Mouse (Mus musculus): ENCODE data around the gene Sdhaf2.

Gene Sdhaf2

DNA sequence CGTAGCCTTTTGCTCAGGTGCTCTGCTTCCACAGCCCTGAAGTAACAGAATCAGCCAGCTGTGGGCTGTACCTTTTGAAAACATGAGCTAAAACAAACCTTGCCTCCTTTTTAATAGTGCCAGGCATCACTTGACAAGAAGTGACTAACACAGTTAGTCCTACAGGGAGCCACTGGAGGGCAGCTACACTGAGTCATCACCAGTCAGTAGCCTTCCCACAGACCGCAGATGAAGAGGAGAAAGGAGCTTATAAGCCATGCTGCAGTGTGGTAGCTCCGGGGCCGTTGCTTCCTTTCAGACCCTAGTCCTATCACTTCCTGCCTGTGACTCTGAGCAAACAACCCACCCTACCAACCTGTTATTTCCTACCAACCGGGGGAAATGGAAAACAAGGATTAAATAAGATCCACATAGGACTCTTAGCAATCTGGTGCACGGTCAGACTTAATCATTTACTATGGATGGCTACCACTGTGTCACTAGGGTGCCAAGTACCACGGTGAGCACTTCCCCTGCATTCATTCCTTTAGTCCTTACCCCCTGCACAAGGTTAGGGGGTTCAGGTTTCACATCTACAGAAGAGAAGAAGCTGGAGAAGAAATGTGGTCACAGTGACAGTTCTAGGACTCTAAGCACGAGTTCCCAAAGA lies 28.3 kb downstream of the Sdhaf2 start:
- no peak for DNase-seq (ENCODE audit: low read depth, low spot score)

GRCm38 (mm10) chr19:10496976-10497375 lies 29.0 kb downstream of the Sdhaf2 start:
- no peak for DNase-seq (ENCODE audit: low read depth, low spot score)

GRCm38 (mm10) chr19:10495670-10496069 lies 30.3 kb downstream of the Sdhaf2 start:
- no peak for DNase-seq (ENCODE audit: low read depth, low spot score)

DNA sequence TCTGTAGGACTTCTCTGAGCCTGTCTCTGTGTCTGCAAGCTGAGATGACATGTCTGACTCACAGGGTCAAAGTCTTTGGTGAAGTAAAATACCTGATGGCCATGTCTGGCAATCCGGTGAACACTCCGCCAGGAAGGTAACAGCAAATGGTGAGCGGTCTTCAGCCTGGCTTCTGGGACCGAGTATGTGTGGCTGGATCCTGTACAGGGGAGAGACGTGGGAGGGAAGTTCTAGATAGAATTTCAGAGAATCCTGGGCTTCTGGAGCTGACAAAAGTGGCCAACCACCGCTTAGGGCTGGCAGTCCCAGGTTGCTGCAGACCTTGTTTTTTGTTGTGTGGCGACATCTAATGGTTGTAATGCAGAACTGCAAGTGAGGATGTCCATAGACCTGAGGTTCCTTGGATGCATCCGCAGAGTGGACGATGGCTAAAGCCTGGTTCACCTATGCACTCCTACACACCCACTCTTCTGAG lies 39.6 kb downstream of the Sdhaf2 start:
- peak; percentile 62 for DNase-seq (ENCODE audit: low read depth, low spot score)

- peak; percentile 36 for DNase-seq (ENCODE audit: low read depth, low spot score)
Observed at GRCm38 (mm10) chr19:10482703-10483102, 43.2 kb downstream of the Sdhaf2 start, which contains the start of gene Ppp1r32. Gene Ppp1r32, minus strand, starts transcription at chr19:10482928.

- no peak for DNase-seq (ENCODE audit: low read depth, low spot score)
Observed at GRCm38 (mm10) chr19:10479541-10479940, 46.4 kb downstream of the Sdhaf2 start.

- no peak for DNase-seq (ENCODE audit: low read depth, low spot score)
Observed at GRCm38 (mm10) chr19:10473779-10474178, 52.2 kb downstream of the Sdhaf2 start.

DNA sequence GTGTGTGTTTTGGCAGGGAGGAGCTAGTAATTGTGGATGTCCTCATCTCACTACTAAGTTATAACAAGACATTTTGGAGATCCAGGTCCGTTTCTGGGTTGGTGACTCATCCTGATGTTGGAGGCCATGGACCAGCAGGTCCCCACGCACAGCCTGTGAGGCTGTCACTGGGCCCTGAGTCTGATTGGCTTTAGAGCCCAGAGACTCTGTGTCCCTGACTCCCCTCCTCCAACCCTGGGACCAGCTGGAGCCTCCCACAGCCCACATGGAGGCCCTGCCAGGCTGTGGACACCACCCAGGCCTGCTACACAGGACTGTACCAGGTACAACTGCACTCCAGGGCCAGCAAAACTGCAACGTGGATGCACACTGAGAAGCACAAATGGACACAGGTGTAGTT lies 53.0 kb downstream of the Sdhaf2 start:
- no peak for DNase-seq (ENCODE audit: low read depth, low spot score)

DNA sequence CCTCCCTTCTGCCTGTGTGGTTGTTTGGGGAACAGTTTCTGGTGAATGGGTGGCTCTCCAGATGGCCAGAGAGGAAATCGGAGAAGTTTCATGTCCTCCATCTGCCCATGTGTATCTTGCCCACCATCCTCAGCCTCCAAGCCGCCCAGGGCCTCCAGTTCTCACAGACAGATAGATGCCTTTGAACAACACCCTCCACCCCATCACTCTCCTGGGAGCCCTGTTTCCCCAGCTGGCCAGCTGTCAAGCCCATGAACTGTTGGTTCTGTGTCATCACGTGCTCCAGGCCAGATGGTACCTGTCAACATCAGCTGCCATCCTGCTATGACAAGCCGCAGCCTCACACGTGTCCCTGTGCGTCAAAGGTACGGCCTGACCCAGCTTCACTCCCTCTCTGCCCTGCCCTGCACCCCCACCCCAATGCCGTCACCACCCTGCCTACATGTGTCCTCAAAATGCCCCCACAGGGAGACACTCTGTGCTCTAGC lies 56.7 kb downstream of the Sdhaf2 start:
- no peak for DNase-seq (ENCODE audit: low read depth, low spot score)

DNA sequence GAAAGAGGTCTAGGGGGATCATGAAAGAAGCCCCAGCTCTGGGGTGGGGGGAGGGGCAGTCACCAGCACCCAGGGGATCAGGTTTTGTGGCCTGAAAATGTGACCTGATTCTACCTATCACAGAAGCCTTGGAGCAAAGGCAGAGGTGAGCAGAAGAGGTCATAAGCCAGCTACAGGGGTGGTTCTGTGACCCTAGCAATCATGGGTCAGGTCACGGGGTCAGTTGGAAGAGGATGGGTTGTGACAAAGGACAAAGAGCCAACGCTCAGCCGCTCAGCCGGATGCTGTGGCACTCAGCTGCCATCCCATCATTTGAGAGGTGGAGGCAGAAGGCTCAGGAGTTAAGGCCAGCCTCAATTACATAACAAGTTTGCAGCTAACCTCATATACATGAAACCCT lies 61.5 kb downstream of the Sdhaf2 start:
- no peak for DNase-seq (ENCODE audit: low read depth, low spot score)

- no peak for DNase-seq (ENCODE audit: low read depth, low spot score)
Observed at GRCm38 (mm10) chr19:10461584-10461983, 64.4 kb downstream of the Sdhaf2 start.

DNA sequence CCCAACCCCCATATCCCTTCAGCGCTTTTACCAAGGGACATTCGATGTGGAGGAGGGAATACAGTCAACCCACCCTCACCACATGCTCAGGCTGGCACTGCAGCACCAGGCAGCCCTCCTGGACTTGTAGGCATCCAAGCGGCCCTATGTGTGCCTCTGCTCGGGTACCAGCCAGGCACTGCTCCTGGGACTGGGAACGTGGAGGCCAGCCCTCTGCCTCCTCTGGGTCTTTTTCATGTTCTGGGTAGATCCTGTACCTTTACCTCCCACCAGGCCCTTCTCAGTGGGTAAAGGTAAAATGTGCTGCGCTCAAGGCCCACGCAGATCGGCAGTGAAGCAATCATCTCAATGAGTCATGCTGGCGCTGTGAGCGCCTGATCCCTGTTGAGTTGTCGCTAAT lies 66.0 kb downstream of the Sdhaf2 start:
- no peak for DNase-seq (ENCODE audit: low read depth, low spot score)

- no peak for DNase-seq (ENCODE audit: low read depth, low spot score)
Observed at GRCm38 (mm10) chr19:10458096-10458495, 67.8 kb downstream of the Sdhaf2 start.

DNA sequence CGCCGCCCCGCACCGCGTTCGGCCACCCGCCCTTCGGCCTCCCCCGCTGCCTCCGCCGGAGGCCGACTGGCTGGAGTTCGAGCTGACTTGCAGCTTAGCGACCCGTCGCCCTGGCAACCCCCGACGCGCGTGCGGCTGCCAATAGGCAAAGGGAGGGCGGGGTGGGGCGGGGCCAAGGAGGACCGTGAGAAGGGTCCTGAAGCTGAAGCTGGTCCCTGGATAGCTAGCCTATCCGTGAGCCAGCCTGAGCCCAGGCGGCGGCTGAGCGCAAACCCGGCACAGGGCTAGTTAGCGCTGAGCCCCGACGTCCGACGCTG lies 68.5 kb downstream of the Sdhaf2 start:
- DNase-seq (ENCODE audit: low read depth, low spot score): peak; percentile 85

DNA sequence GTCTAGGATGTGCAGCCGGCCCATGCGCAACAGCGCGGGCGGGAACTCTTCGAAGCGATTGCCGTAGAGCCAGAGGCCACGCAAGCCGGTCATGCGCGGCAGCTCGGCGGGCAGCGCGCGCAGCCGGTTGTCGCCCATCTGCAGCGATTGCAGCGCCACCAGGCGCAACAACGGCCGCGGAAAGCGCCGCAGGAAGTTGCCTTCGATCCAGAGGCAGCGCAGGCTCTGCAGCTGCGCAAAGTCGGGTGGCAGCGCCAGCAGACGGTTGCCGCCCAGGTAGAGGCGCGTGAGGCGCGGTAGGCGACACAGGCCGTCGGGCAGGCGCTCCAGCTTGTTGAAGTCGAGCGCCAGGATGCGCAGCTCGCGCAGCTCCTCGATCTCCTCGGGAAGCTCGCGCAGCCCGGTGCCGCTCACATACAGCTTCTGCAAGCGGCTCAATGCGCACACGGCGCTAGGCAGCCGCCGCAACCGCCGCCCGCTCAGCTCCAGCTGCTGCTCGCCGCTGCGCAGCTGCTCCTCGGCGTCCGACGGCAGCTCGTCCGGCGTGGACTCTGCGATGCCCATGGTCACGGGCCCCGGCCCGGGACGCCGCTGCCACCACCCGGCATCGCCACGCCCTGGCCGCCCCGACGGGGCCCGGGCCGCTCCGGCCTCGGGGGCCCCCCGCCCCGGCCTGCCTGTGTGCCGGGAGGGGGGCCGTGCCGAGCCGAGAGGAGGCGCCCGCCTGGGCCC lies 69.0 kb downstream of the Sdhaf2 start, which contains the start of gene Lrrc10b:
Gene Lrrc10b (minus strand): TSS at position 722 of the 732 bp plus-strand sequence.
- DNase-seq (ENCODE audit: low read depth, low spot score): peak; percentile 64

GRCm38 (mm10) chr19:10455437-10455806 lies 70.5 kb downstream of the Sdhaf2 start:
- no peak for DNase-seq (ENCODE audit: low read depth, low spot score)

- no peak for DNase-seq (ENCODE audit: low read depth, low spot score)
Observed at GRCm38 (mm10) chr19:10454718-10455436, 71.1 kb downstream of the Sdhaf2 start.
